Mouse (Mus musculus): ENCODE results near the gene Celf2. TPM values are rescaled to one million over a fixed set of nuclear protein-coding genes. Genes with fewer than 3 reads are reported as not detected.
A peak's percentile ranks its signal among the peaks of the same experiment; 100 is the strongest.

Gene Celf2
- polyA plus RNA-seq, 1 experiment from 2014 or later: 13.9 TPM

- ATAC-seq (replicated peaks; ENCODE audit: low FRiP score, low read depth): no peak
- no peak for DNase-seq (ENCODE audit: low spot score)
- no peak overlapping the region for H3K4me3 ChIP-seq (replicated peaks; ENCODE audit: low read depth, low read length)
- H3K4me2 ChIP-seq (ENCODE audit: low read length): no peak overlapping the region
- H3K27ac ChIP-seq: no peak overlapping the region
- no peaks in the 10 kb centered on the region for H3K36me3 ChIP-seq (ENCODE audit: insufficient read depth, low read length)
- 71% methylated on average over 3 of the region's 3 CpGs for WGBS
- H3K4me1 ChIP-seq (replicated peaks; ENCODE audit: insufficient read depth, low read length): no peaks in the 10 kb centered on the region
- no peak overlapping the region for H3K9ac ChIP-seq (ENCODE audit: low read depth, low read length)
- no peaks in the 10 kb centered on the region for H3K9me3 ChIP-seq (replicated peaks; ENCODE audit: low read length)
- no peak for TF ChIP-seq CTCF (IDR thresholded peaks at IDR 0.05; ENCODE audit: low read depth)
- H3K27me3 ChIP-seq (ENCODE audit: insufficient read depth, low read length): no peaks in the 10 kb centered on the region
Observed at GRCm38 (mm10) chr2:6730860-6731259, 778.5 kb downstream of the Celf2 start.

GRCm38 (mm10) chr2:6729984-6730383 is 779.4 kb downstream of the Celf2 start:
- H3K27ac ChIP-seq: no peak overlapping the region
- H3K9me3 ChIP-seq (replicated peaks; ENCODE audit: low read length): no peaks in the 10 kb centered on the region
- no peak for TF ChIP-seq CTCF (IDR thresholded peaks at IDR 0.05; ENCODE audit: low read depth)
- no peak for ATAC-seq (replicated peaks; ENCODE audit: low FRiP score, low read depth)
- WGBS: 63% methylated on average over 9 of the region's 9 CpGs
- DNase-seq (ENCODE audit: low spot score): no peak
- H3K4me2 ChIP-seq (ENCODE audit: low read length): no peak overlapping the region
- no peak overlapping the region for H3K4me3 ChIP-seq (replicated peaks; ENCODE audit: low read depth, low read length)
- H3K9ac ChIP-seq (ENCODE audit: low read depth, low read length): no peak overlapping the region
- H3K4me1 ChIP-seq (replicated peaks; ENCODE audit: insufficient read depth, low read length): no peaks in the 10 kb centered on the region
- no peaks in the 10 kb centered on the region for H3K27me3 ChIP-seq (ENCODE audit: insufficient read depth, low read length)
- H3K36me3 ChIP-seq (ENCODE audit: insufficient read depth, low read length): no peaks in the 10 kb centered on the region

DNA sequence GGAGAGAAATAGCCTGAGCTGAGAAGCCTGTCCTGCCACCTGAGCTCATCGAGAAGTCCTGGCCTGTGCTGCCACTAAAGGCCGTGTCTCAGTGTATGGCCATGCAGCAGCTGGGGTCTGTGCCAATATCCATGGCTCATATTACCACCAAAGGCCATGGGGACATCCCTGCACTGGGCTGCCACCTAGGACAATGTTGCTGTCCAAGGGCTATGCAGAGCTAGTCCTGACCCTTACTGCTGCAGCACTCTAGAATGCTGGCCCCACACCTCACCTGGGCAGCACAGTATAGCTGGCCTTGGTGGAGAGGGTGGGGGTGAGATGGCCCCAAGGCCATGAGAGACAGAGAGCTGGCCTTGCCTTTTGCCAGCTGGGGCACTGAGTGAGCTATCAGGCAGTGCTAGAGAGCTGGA is 780.5 kb downstream of the Celf2 start:
- ATAC-seq (replicated peaks; ENCODE audit: low FRiP score, low read depth): no peak
- no peak for TF ChIP-seq CTCF (IDR thresholded peaks at IDR 0.05; ENCODE audit: low read depth)
- no peaks in the 10 kb centered on the region for H3K9me3 ChIP-seq (replicated peaks; ENCODE audit: low read length)
- H3K9ac ChIP-seq (ENCODE audit: low read depth, low read length): no peak overlapping the region
- H3K27me3 ChIP-seq (ENCODE audit: insufficient read depth, low read length): no peaks in the 10 kb centered on the region
- no peaks in the 10 kb centered on the region for H3K36me3 ChIP-seq (ENCODE audit: insufficient read depth, low read length)
- 68% methylated on average over 2 of the region's 2 CpGs for WGBS
- no peak overlapping the region for H3K4me2 ChIP-seq (ENCODE audit: low read length)
- no peak overlapping the region for H3K27ac ChIP-seq
- H3K4me1 ChIP-seq (replicated peaks; ENCODE audit: insufficient read depth, low read length): no peaks in the 10 kb centered on the region
- DNase-seq (ENCODE audit: low spot score): no peak
- no peak overlapping the region for H3K4me3 ChIP-seq (replicated peaks; ENCODE audit: low read depth, low read length)

DNA sequence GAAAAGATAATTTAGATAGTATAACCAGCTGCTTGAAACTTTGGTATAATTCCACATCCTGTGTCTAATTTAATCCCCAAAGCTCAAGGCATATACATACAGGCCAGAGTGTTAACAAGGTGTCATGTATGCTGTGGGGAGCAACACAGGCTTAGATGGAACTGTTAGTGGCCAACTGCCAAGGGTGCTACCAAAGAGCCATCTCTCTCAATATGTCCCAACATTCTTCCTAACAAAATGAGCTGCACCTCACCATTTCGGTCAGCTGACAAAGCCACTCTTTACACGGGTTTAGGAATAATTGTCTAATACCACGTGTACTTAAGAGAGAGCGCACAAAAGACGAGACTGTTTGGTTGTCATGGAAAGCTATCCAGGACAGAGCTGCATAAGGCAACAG is 782.0 kb downstream of the Celf2 start:
- Histone ChIP-seq H3K27me3 (ENCODE audit: insufficient read depth, low read length) (no peaks in the 10 kb centered on the region), H3K36me3 (ENCODE audit: insufficient read depth, low read length) (no peaks in the 10 kb centered on the region), H3K4me1 (replicated peaks; ENCODE audit: insufficient read depth, low read length) (no peaks in the 10 kb centered on the region), H3K27ac (no peak overlapping the region), H3K4me2 (ENCODE audit: low read length) (no peak overlapping the region), H3K9ac (ENCODE audit: low read depth, low read length) (no peak overlapping the region), H3K4me3 (replicated peaks; ENCODE audit: low read depth, low read length) (no peak overlapping the region), H3K9me3 (replicated peaks; ENCODE audit: low read length) (no peaks in the 10 kb centered on the region)
- 95% methylated on average over 5 of the region's 5 CpGs for WGBS
- no peak for TF ChIP-seq CTCF (IDR thresholded peaks at IDR 0.05; ENCODE audit: low read depth)
- DNase-seq (ENCODE audit: low spot score) (no peak), ATAC-seq (replicated peaks; ENCODE audit: low FRiP score, low read depth) (no peak)

DNA sequence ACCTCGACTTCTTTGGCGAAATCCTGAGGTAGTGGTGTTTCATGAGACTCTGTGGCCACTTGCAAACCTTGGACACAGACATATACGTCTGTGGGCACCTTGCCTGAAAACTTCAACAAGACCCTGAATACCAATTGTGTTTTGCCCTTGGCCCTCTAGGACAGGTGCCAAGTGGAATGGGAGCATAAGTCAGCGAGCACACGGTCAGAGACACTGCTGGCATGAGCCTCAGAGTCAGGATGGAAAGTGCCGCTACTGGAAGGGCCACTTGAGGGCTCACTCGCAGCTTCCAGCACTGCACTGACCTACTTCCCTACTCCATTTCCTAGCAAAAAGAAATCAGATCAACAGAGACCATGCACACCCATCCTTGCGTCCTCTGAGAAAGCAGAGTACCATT is 783.3 kb downstream of the Celf2 start:
- Histone ChIP-seq H3K27me3 (ENCODE audit: insufficient read depth, low read length) (no peaks in the 10 kb centered on the region), H3K9ac (ENCODE audit: low read depth, low read length) (no peak overlapping the region), H3K4me3 (replicated peaks; ENCODE audit: low read depth, low read length) (no peak overlapping the region), H3K9me3 (replicated peaks; ENCODE audit: low read length) (no peaks in the 10 kb centered on the region), H3K36me3 (ENCODE audit: insufficient read depth, low read length) (no peaks in the 10 kb centered on the region), H3K4me2 (ENCODE audit: low read length) (no peak overlapping the region), H3K4me1 (replicated peaks; ENCODE audit: insufficient read depth, low read length) (no peaks in the 10 kb centered on the region), H3K27ac (no peak overlapping the region)
- WGBS: 74% methylated on average over 8 of the region's 8 CpGs
- TF ChIP-seq CTCF (IDR thresholded peaks at IDR 0.05; ENCODE audit: low read depth): peak; percentile 37; the same call in 1 of the 2 replicates
- no peak for DNase-seq (ENCODE audit: low spot score)
- ATAC-seq (replicated peaks; ENCODE audit: low FRiP score, low read depth): no peak

GRCm38 (mm10) chr2:6723602-6724001 is 785.8 kb downstream of the Celf2 start:
- Histone ChIP-seq H3K4me3 (replicated peaks; ENCODE audit: low read depth, low read length) (no peak overlapping the region), H3K9ac (ENCODE audit: low read depth, low read length) (no peak overlapping the region), H3K36me3 (ENCODE audit: insufficient read depth, low read length) (no peaks in the 10 kb centered on the region), H3K4me1 (replicated peaks; ENCODE audit: insufficient read depth, low read length) (no peaks in the 10 kb centered on the region), H3K27ac (no peak overlapping the region), H3K4me2 (ENCODE audit: low read length) (no peak overlapping the region), H3K9me3 (replicated peaks; ENCODE audit: low read length) (no peaks in the 10 kb centered on the region), H3K27me3 (ENCODE audit: insufficient read depth, low read length) (no peaks in the 10 kb centered on the region)
- 72% methylated on average over 2 of the region's 2 CpGs for WGBS
- ATAC-seq (replicated peaks; ENCODE audit: low FRiP score, low read depth) (no peak), DNase-seq (ENCODE audit: low spot score) (no peak)
- TF ChIP-seq CTCF (IDR thresholded peaks at IDR 0.05; ENCODE audit: low read depth): no peak

All from kidney, postnatal 0 days (tissue).